Mouse (Mus musculus): ENCODE measurements at regions not wholly inside any gene's neighbourhood (a gene's known extent, or its start where the extent isn't known, plus 50 kb on each side); places are given as distances from the start of the nearest gene placed in this dataset.

DNA sequence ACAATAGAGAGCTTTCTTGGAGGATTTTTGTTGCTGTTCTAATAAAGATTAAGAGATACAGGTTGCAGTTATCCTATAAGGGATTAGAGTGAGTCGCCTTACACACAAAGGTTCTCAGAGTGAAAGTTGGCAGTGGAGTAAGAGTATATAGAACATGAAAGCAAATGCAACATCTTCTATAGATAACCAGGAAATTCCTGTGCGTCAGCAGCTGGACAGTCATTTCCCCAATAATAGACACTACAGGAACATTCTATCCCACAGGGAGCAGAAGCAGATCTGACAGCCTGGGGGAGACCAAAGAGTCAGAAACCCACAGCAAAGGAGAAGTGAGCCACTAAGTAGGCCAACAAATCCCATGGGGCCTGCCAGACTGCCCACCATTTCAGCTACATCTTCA is 348.7 kb downstream of the Elavl2 start:
- no peak for DNase-seq (ENCODE audit: low spot score in 2 of 2)

DNA sequence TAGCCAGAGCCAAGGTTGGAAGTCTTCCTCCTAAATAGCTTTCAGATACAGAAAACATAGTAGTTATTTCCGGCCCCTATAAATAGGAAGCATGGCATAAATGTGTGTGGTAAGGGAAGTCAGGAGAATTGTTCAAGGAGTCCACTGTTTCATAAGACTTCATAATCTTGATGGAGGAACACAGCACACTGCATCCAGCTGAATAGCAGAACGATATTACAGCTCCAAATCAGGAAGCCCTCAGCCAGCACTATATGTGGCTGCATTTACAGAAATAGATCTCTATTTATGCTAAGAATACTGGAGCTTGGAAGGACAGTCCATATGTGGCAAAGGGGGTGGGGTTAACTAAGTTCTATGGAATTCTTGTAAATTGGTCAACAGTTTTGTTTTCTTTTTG is 371.1 kb downstream of the Elavl2 start:
- DNase-seq (ENCODE audit: low spot score in 2 of 2) = no peak

DNA sequence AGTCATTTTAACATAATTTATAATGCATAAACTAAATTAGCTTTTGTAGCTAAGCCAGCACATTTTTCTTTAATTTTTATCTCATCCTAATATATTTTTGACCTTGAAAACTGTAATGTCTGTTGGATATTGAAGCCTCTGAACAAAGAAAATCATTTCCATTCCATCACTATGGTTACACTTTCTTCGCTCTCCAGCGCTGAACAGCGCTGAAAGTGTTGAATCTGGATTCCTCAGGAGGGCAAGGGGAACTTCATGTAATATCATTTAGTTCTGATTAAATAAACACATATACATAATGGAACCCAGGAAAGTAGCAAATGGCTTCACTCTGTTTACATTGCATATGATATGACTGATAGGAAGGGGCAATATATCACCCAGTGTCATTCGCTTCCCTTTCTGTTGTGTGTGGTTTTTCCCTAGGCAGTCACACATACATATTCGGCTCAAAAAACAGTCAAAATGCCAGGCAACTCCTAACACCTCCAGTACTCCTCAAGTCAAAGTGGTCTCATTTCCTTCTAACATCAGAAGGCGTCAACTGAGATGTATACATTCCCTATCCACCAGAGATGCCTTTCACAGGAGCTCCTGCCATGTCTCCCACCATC is 372.5 kb downstream of the Elavl2 start:
- DNase-seq (ENCODE audit: low spot score in 2 of 2) = no peak

DNA sequence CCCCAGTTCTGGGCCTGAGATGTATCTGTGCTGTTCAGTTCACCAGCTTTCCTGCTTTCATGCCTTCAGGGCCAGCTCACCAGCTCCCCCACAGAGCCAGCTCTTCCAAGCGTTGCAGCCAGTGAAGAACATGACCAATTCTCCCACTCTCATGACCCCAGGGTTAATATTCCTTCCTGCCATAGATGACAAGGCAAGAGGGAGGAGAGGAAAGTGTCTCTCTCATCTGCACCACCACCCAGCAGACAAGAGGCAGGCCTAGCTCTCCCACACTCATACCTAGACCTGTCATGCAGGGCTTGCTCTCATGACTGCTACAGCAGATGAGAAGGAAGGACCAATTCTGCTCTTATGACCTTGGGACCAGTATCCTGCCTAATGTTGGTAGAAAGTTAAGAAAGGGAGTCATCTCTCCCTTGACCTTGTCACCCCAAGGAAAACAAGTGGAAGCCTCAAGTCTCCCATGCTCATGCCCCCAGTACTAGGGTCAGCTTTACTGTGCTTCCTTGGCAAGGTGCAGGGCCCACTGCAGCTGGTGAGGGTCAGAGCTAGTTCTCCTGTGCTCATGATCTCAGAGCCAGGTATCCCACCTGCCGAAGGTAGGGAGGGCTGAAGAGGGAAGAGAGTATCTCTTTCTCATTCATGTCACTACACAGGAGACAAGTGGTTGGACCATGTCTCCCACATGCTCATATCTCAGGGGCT is 404.0 kb downstream of the Elavl2 start:
- no peak for DNase-seq (ENCODE audit: low spot score in 2 of 2)

DNA sequence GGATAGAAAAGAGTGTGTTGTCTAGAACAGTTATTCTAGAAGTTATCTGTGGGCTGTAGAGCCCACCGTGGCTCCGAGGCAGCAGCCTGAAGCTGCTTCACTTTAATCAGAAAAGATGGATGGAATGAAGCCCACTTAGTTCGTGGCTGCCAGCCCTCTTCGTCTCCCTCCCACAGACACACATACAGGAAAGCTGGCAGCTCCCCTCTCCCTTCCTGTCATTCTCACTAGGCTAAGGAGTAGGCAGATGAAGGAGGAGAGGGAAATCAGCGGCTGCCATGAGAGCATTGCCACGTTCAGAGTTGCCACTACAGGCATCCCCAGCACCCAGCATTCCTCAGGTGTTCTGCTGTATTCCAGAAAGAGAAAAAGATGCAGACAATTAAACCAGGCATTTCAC is 435.9 kb downstream of the Elavl2 start:
- no peak for DNase-seq (ENCODE audit: low spot score in 2 of 2)

DNA sequence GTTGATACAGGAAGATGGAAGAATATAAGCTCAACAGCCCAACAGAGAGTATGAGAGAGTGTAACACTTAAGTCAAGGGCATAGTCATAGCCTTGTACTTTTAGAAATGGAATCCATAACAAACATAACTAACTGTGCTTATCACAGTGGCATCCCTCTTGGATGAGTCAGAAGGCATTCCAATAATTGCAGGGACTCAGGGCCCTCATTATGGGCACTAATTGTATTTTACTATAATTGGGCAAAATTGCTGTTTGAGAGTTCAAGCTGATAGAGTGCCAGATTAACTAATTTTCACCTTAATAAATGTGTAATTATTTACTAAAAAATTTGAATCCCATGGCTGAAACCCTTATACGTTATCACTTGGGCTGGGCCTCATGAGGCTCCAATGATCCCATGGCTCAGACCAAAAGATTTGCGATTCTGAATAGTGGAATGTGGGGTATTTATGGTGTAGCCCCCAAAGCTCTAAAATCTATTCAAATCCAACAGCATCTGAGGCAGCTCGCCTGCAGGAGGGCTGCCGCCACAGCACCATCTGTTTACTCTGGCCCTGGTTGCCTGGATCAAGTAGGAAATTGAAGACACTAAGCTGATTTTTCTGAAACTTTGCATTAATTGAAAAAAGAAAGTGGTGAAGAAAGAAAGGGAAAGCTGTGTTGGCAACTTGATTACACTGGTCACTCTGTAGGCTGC is 456.7 kb downstream of the Elavl2 start:
- no peak for DNase-seq (ENCODE audit: low spot score in 2 of 2)

DNA sequence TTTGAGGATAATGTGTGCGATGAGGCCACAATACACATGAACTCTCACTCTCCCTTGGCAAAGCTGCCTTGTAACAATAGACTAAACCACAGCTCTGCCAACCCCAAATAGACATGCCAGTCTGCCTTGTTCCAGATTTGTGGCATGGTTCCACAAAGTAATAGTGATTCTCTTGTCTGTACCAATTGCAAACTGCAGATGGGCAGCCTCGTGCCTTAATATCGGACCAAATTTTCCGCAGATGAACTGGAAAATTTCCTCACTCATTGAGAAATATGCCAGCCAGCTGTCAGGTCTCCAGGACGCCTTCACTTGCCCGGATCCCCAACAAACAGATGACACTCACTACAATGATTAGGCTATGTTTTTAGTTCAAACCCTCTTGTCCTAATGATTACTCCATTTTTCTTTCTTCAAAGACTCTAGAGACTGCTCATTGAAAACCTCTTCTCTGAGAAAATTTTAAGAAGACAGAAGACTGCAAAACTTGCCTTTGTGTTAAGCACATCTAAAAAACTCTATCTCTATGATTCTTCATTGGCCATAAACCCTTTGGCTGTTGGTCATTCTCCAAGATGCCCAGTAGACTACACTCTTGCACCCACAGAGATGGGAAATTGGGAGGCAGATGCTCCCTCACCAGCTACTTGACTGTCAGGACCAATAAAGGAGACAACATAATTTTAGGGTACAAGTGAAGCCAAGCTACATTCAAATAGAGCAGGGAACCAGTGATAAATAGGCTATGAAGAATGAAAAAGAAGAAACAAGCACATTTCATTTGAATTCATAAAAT is 483.1 kb downstream of the Elavl2 start:
- no peak for DNase-seq (ENCODE audit: low spot score in 2 of 2)

DNA sequence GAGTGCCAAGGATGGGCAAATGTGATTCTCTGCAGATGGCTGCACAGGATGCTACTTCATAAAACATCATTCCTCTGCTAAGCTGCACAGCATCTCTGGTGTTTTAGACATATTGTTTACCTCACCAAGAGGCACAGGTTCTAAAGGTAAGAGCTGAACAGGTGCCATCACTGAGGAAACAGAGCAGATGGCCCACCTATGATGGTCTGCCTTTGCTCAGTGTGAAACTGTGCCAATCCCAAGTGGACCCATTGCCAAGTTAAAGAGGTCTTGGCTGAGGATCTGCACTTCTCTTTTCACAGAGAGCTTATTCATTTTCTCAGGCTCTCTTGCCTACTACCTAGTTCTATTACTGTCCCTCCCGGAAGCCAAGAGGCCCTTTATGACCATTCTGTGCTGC is 494.3 kb downstream of the Elavl2 start:
- DNase-seq (ENCODE audit: low spot score in 2 of 2) = no peak

DNA sequence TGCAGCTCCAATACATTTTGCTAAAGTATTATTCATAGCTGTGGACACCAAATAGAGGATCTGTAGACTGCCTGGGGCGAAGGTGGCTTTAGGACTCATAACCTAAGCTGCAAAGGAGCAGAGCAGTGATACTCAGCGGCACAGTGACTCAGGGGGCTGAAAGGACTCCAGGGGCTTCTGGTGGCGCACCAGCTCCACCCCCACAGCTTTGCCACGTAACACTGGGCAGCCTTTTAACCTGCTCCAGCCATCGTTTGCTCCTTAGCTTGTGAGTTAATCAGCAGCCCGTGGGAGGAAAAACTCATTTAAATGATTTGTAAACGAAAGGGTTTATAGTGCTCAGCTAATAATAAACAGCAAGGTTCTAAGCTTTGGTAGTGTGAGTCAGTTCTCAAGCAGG is 532.4 kb downstream of the Elavl2 start:
- no peak for DNase-seq (ENCODE audit: low spot score in 2 of 2)

DNA sequence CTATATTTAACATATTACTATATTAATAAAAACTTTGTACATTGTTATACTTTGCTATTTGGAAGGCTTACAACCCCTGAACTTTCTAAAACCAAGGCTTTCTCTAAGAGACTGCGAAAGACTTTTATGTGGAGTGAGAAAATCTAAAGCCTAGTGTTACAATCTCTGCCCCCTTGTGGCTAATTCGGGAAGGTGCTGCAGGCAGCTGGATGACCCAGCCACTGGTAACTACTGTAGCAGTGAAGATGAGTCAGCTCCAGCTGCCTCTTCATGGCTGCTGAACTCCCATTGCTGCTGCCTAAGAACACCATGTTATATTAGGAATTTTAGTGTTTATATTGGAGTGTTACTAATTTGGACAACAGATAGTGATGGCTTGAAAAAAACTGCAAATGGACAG is 539.7 kb downstream of the Elavl2 start:
- DNase-seq (ENCODE audit: low spot score in 2 of 2) = no peak

DNA sequence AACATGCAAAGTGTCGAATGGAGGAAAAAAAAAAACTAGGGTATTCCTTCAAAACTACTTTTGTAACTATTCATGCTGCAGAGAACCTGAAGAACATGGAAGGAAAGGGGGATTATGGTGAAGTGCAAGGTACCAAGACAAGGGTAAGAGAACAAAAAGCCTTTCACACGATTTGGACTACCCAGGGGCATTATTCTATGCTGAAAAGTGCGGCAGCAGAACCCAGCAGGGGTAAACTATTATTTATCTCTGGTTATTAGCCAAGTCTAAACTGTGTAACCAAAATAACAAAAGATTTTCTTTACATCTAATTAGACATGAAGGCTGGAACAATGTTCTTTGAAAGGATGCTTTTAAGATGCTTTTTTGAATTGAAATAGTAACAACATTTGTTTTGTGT is 560.8 kb downstream of the Elavl2 start:
- DNase-seq (ENCODE audit: low spot score in 2 of 2) = no peak

DNA sequence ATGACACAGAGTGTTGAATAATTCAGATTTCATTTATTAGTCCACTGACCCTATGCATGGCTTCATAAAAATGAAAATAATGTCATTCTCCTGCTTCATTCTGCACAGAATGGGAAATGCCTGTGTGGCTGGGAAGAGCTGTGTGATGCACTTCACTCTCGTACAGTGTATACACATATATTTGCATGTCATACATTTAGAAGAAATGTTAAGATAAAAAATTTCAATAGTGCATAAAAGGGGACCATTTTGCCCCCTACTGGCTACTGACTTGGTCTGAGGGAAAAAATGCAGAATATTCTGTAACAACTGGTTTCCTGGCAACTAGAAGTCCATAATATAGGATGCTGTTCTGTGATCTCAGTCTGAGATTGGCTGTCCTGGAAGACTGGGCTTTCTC is 580.5 kb downstream of the Zfp352 start:
- no peak for DNase-seq (ENCODE audit: low spot score in 2 of 2)

DNA sequence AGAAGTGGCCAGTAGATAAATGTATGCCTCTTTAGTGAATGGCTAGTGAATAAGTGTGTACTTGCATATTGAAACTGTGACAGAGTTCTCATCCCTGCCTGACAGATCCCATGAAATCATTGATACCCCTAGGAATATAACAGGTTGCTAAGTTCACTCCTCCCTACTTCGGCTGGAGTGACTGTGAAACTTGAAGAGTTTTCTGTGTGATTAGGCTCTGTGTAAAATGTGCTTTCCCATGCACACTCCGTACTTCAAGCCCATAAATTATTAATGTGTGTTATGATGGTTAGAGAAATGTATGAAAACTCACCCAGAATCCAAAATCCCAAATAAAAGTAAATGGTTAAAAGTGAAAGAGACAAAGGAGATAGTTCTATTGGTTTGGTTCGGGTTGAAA is 580.0 kb downstream of the Zfp352 start:
- no peak for DNase-seq (ENCODE audit: low spot score in 2 of 2)

DNA sequence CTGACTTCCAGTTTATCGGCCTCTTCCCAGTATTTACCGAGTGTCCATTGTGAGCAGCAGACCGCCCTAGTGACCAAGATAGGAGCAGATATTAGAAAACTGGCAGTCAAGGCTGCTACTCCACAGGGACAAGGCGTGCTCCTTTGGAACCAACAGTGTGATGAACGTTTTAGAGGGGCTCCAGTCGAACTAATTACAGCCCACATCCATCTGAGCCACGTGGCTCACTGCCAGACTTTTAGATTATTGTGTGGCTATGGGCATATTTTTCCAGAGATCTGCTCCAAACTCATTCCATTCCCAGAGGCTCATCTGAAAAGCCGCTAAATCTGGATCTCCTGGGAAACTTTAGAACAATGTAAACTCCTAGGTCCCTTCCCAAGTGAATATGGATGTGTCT is 578.9 kb downstream of the Zfp352 start:
- no peak for DNase-seq (ENCODE audit: low spot score in 2 of 2)

Measured in urinary bladder, adult 18-20 months (tissue).